Mouse (Mus musculus) kidney, embryonic 14.5 days (tissue): ENCODE results near the gene Galns. TPM values are rescaled to one million over a fixed set of nuclear protein-coding genes. Genes with fewer than 3 reads are reported as not detected.
A peak's percentile ranks its signal among the peaks of the same experiment; 100 is the strongest.

ENCODE experiments used
- ATAC-seq: fragments of 200-750 bp; cut with Nextera tagmentation; 2 replicates; pipeline ENCODE4 v1.8.0; 2017; ENCODE audit warnings: moderate number of reproducible peaks, mild to moderate bottlenecking, moderate TSS enrichment, moderate library complexity; ENCODE audit not compliant: low FRiP score, low TSS enrichment
- H3K27ac ChIP-seq: fragments of 300-500 bp; sonication (generic); 2 replicates; pipeline ENCODE4 v1.5.1; 2014; ENCODE audit warnings: low read depth, mild to moderate bottlenecking, low read length, moderate library complexity, mixed read lengths
- H3K27me3 ChIP-seq: fragments of 300-500 bp; sonication (generic); 2 replicates; pipeline ENCODE4 v1.6.1; 2014; ENCODE audit warnings: mild to moderate bottlenecking, low read length; ENCODE audit not compliant: control insufficient read depth, insufficient read depth
- H3K36me3 ChIP-seq: fragments of 300-500 bp; sonication (generic); 2 replicates; pipeline ENCODE4 v1.6.1; 2014; ENCODE audit warnings: low read length, mixed read lengths; ENCODE audit not compliant: control insufficient read depth, insufficient read depth
- H3K4me1 ChIP-seq: fragments of 300-500 bp; sonication (generic); 2 replicates; pipeline ENCODE4 v1.6.1; 2014; ENCODE audit warnings: low read length, mixed read lengths; ENCODE audit not compliant: control insufficient read depth, insufficient read depth
- H3K4me2 ChIP-seq: fragments of 300-500 bp; sonication (generic); replicated peaks from 2 replicates; pipeline ENCODE4 v1.6.1; 2014; ENCODE audit warnings: low read depth, mild to moderate bottlenecking, low read length
- H3K4me3 ChIP-seq: fragments of 300-500 bp; sonication (generic); 2 replicates; pipeline ENCODE4 v1.5.1; 2014; ENCODE audit warnings: mild to moderate bottlenecking, low read length
- H3K9ac ChIP-seq: fragments of 300-500 bp; sonication (generic); 2 replicates; pipeline ENCODE4 v1.6.1; 2014; ENCODE audit warnings: low read depth, mild to moderate bottlenecking, low read length, moderate library complexity
- H3K9me3 ChIP-seq: fragments of 300-500 bp; sonication (generic); 2 replicates; pipeline ENCODE4 v1.6.1; 2016; ENCODE audit warnings: low read length; ENCODE audit not compliant: control insufficient read depth
- WGBS: fragments of 180-500 bp; shearing (Covaris S2); extraction: QIAGEN DNeasy Blood & Tissue Kit; methylation state at CpG from one replicate; pipeline ENCODE4 v1.1.7; 2014; 5-methylcytosine and 5-hydroxymethylcytosine counted together
- polyA plus RNA-seq: library from polyadenylated mRNA; unstranded; fragments of >200 nt; fragmentation: Nextera tagmentation; extraction: Ambion mirVana; gene quantifications from 2 replicates; pipeline ENCODE4 v1.2.1, GENCODE M21; 2014

Galns gene
- polyA plus RNA-seq, 1 experiment from 2014 or later, result 14.7 TPM

- WGBS, result 18% methylated on average over 24 of the region's 24 CpGs
- peak; percentile 11; the same call in 1 of the 2 replicates for ATAC-seq
- peaks cover 37% of the 10 kb centered on the region for H3K4me1 ChIP-seq
These were observed 64.3 kb downstream of the Galns start for GRCm38 (mm10) chr8:122546811-122547453.

DNA sequence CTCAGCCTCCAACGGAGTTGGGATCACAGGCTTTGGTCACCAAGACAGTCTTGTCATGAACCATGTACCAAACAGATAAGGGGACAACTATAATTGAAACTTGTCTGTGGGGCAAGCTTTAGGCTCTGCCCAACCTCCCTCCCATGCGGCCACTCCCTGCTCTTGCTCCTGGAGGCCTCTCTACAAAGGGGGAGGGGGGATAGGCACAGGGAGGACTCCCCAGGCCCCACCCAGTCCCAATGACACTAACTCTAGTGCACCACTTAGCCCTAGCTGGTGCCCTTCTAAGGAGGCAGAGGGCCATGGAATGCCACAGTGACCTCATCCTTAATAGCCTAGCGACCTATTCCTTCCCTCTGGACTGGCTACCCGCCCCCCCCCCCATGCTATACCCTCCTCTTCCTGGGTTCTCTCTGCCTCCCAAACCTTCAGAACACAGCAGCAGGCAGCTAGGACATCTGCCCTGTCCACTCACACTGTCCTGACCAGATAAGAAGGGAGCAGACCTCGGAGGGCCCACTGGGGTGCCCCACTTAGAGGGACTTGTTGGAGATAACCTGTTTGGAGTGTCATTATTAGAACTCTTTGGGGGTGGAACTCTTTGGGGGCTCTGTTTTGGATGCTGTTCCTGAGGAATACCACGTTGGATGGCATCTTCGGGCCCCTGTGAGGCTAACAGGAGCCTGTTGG, 65.1 kb downstream of the Galns start:
- H3K4me2 ChIP-seq, result peak overlapping the region; percentile 18; the same call in 1 of the 2 replicates
- H3K36me3 ChIP-seq, result no peaks in the 10 kb centered on the region; the same call in 1 of the 2 replicates
- ATAC-seq, result no peak
- no peaks in the 10 kb centered on the region for H3K9me3 ChIP-seq
- H3K27ac ChIP-seq, result peak overlapping the region; percentile 85
- peak overlapping the region; percentile 46; the same call in 1 of the 2 replicates for H3K9ac ChIP-seq
- no peaks in the 10 kb centered on the region for H3K27me3 ChIP-seq
- H3K4me3 ChIP-seq, result no peak overlapping the region
- peaks cover 37% of the 10 kb centered on the region for H3K4me1 ChIP-seq
- WGBS, result 68% methylated on average over 7 of the region's 7 CpGs

More at GRCm38 (mm10) chr8:122546811-122547453, 64.3 kb downstream of the Galns start:
- Histone ChIP-seq H3K4me3 (no peak overlapping the region; the same call in 1 of the 2 replicates), H3K9me3 (no peaks in the 10 kb centered on the region), H3K36me3 (no peaks in the 10 kb centered on the region; the same call in 1 of the 2 replicates), H3K27ac (peak overlapping the region; percentile 85), H3K27me3 (no peaks in the 10 kb centered on the region), H3K9ac (peak overlapping the region; percentile 46), H3K4me2 (peak overlapping the region; percentile 18)

- no peaks in the 10 kb centered on the region; the same call in 1 of the 2 replicates for H3K36me3 ChIP-seq
- no peak for ATAC-seq
- H3K27ac ChIP-seq, result no peak overlapping the region
- H3K4me1 ChIP-seq, result peaks cover 31% of the 10 kb centered on the region
- no peaks in the 10 kb centered on the region for H3K9me3 ChIP-seq
- no peak overlapping the region for H3K4me2 ChIP-seq
- H3K27me3 ChIP-seq, result no peaks in the 10 kb centered on the region
- WGBS, result 91% methylated on average over 8 of the region's 8 CpGs
- no peak overlapping the region for H3K9ac ChIP-seq
- H3K4me3 ChIP-seq, result no peak overlapping the region
These were observed 67.1 kb downstream of the Galns start for GRCm38 (mm10) chr8:122544138-122544537.

- Histone ChIP-seq H3K27me3 (no peaks in the 10 kb centered on the region), H3K4me3 (no peak overlapping the region), H3K4me2 (no peak overlapping the region), H3K4me1 (peaks cover 22% of the 10 kb centered on the region), H3K27ac (0 out of 2 replicates have a peak overlapping the region, but pooled peaks have one; percentile 30), H3K36me3 (no peaks in the 10 kb centered on the region), H3K9ac (no peak overlapping the region), H3K9me3 (no peaks in the 10 kb centered on the region)
- ATAC-seq, result no peak
- WGBS, result 82% methylated on average over 9 of the region's 9 CpGs
These were observed 72.8 kb downstream of the Galns start for GRCm38 (mm10) chr8:122538310-122539076.

- H3K4me1 ChIP-seq, result peaks cover 22% of the 10 kb centered on the region
- H3K27me3 ChIP-seq, result no peaks in the 10 kb centered on the region
- no peak overlapping the region for H3K4me2 ChIP-seq
- H3K9me3 ChIP-seq, result no peaks in the 10 kb centered on the region
- H3K4me3 ChIP-seq, result no peak overlapping the region
- H3K36me3 ChIP-seq, result no peaks in the 10 kb centered on the region
- 78% methylated on average over 2 of the region's 2 CpGs for WGBS
- ATAC-seq, result peak; percentile 3; the same call in 1 of the 2 replicates
- no peak overlapping the region for H3K9ac ChIP-seq
- H3K27ac ChIP-seq, result peak overlapping the region; percentile 82
These were observed 73.5 kb downstream of the Galns start for GRCm38 (mm10) chr8:122537812-122538211.

DNA sequence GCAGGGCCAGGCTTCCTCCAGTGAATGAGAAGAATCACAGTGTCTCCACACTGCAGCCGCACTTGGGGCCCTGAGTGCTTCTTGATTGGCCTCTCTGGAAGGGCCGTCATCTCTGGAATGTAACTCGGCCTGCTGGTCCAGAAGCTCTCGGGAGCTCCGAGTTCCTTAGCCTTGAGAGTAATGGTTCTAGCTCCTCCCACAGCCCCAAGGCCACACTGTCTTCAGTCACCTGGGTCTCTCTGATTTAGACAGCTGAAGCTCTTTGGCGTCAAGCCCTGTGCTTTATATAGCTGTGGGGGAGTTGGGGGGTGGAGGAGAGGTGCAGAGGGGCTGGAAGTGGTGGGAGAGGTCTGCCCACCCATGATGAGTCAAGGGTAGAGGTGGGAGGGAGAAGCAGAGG, 74.2 kb downstream of the Galns start:
- Histone ChIP-seq H3K27ac (peak overlapping the region; percentile 82), H3K4me1 (peaks cover 22% of the 10 kb centered on the region), H3K4me3 (no peak overlapping the region), H3K36me3 (no peaks in the 10 kb centered on the region), H3K4me2 (no peak overlapping the region; the same call in 1 of the 2 replicates), H3K9me3 (no peaks in the 10 kb centered on the region), H3K27me3 (no peaks in the 10 kb centered on the region), H3K9ac (no peak overlapping the region)
- peak; percentile 85 for ATAC-seq
- 11% methylated on average over 6 of the region's 6 CpGs for WGBS

- Histone ChIP-seq H3K27me3 (no peaks in the 10 kb centered on the region), H3K4me3 (no peak overlapping the region), H3K4me1 (peaks cover 10% of the 10 kb centered on the region), H3K4me2 (no peak overlapping the region), H3K36me3 (no peaks in the 10 kb centered on the region), H3K9ac (no peak overlapping the region), H3K27ac (peak overlapping the region; percentile 15; the same call in 1 of the 2 replicates), H3K9me3 (no peaks in the 10 kb centered on the region)
- 72% methylated on average over 8 of the region's 8 CpGs for WGBS
- ATAC-seq, result no peak
These were observed 80.0 kb downstream of the Galns start for GRCm38 (mm10) chr8:122531312-122531711.

DNA sequence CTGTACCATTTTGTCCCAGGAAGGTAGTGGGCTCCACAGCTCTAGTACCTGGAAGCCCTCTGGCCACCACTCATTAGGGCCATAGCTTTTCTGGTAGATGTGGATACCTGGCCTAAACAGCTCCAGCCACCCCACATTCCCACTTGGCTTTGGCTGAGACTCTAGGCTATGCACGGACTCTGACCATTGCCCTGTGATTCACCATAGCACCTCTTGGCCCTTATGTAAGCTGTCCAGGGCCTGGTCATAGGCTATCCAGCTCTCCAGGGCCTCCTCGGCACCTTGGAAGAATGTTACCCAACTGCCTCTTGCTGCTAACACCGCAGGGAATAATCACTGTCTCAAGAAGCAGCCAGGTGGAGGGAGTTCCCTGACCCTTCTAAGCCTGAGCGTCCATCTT, 82.1 kb downstream of the Galns start:
- Histone ChIP-seq H3K36me3 (no peaks in the 10 kb centered on the region), H3K27ac (no peak overlapping the region), H3K4me3 (no peak overlapping the region), H3K4me2 (no peak overlapping the region), H3K9me3 (no peaks in the 10 kb centered on the region), H3K27me3 (no peaks in the 10 kb centered on the region), H3K4me1 (peaks cover 32% of the 10 kb centered on the region), H3K9ac (no peak overlapping the region)
- no peak for ATAC-seq
- WGBS, result 95% methylated on average over 4 of the region's 4 CpGs
